Mouse (Mus musculus) heart, postnatal 0 days (tissue): ENCODE data around the gene Ttn. TPM values are rescaled to one million over a fixed set of nuclear protein-coding genes. Genes with fewer than 3 reads are reported as not detected.

ENCODE experiments used
- ATAC-seq: fragments of 200-750 bp; cut with Nextera tagmentation; 2 replicates; pipeline ENCODE4 v1.8.0; 2017; ENCODE audit warnings: low read depth, moderate number of reproducible peaks, moderate library complexity; ENCODE audit not compliant: insufficient read depth
- DNase-seq: peaks from one replicate; pipeline ENCODE4 v3.0.0-alpha.2; 2016; ENCODE audit warnings: low spot score
- H3K27ac ChIP-seq: fragments of 300-500 bp; sonication (generic); 2 replicates; pipeline ENCODE4 v1.5.1; 2014; ENCODE audit warnings: low read depth, mild to moderate bottlenecking
- H3K27me3 ChIP-seq: fragments of 300-500 bp; sonication (generic); 2 replicates; pipeline ENCODE4 v1.6.1; 2014; ENCODE audit warnings: low read length, mixed read lengths; ENCODE audit not compliant: control insufficient read depth, insufficient read depth
- H3K36me3 ChIP-seq: fragments of 300-500 bp; sonication (generic); replicated peaks from 2 replicates; pipeline ENCODE4 v1.6.1; 2014; ENCODE audit warnings: low read length, mixed read lengths; ENCODE audit not compliant: control insufficient read depth, insufficient read depth
- H3K4me1 ChIP-seq: fragments of 300-500 bp; sonication (generic); 2 replicates; pipeline ENCODE4 v1.6.1; 2014; ENCODE audit warnings: antibody characterized with exemption; ENCODE audit not compliant: control insufficient read depth, insufficient read depth
- H3K4me2 ChIP-seq: fragments of 300-500 bp; sonication (generic); 2 replicates; pipeline ENCODE4 v1.6.1; 2014; ENCODE audit warnings: low read depth, mild to moderate bottlenecking, low read length, moderate library complexity
- H3K4me3 ChIP-seq: fragments of 300-500 bp; sonication (generic); 2 replicates; pipeline ENCODE4 v1.5.1; 2014; ENCODE audit warnings: low read depth, low read length
- H3K9ac ChIP-seq: fragments of 300-500 bp; sonication (generic); replicated peaks from 2 replicates; pipeline ENCODE4 v1.6.1; 2014; ENCODE audit warnings: low read depth, low read length, mixed read lengths
- H3K9me3 ChIP-seq: fragments of 300-500 bp; sonication (generic); replicated peaks from 2 replicates; pipeline ENCODE4 v1.6.1; 2016; ENCODE audit warnings: low read length; ENCODE audit not compliant: control insufficient read depth
- CTCF ChIP-seq: IDR thresholded peaks from 2 replicates; pipeline ENCODE4 v1.5.1; 2016; ENCODE audit warnings: antibody characterized with exemption, control low read depth, low read depth
- EP300 ChIP-seq: IDR thresholded peaks from 2 replicates; pipeline ENCODE4 v1.6.1; 2016; ENCODE audit warnings: antibody characterized with exemption, low read depth
- WGBS: fragments of 180-500 bp; shearing (Covaris S2); extraction: QIAGEN DNeasy Blood & Tissue Kit; methylation state at CpG from one replicate; pipeline ENCODE4 v1.1.7; 2014; 5-methylcytosine and 5-hydroxymethylcytosine counted together
- polyA plus RNA-seq: library from polyadenylated mRNA; unstranded; fragments of >200 nt; fragmentation: Nextera tagmentation; extraction: Ambion mirVana; gene quantifications from 2 replicates; pipeline ENCODE4 v1.2.1, GENCODE M21; 2015
- total RNA-seq: library from RNA; depleted of rRNA; stranded (reverse); fragments of >200 nt; gene quantifications from 2 replicates; pipeline ENCODE4 v1.2.3, GENCODE M21; 2014; ENCODE audit warnings: low replicate concordance

Ttn gene
- total and polyA plus RNA-seq, 2 experiments from 2014 or later = 700 to 959 TPM

DNA sequence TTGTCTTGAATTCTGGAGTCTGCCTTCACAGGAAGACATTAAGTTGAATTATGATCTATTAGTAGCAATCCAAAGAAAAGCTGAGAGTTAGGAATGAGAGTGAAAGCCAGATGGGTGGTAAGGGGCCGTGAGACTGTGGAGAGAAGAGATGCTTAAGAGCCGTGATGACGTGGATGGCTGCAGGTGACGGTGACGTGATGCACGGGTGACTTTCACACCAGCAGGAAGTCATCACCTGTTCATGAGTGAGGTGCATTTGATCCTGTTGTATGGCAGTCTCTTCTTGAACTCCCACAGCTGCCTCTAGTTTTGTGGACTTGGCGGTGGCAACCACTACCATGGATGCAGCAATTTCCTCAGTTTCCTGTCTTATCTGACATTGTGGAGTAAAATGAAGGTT, 16.8 kb downstream of the Ttn start:
- Histone ChIP-seq H3K4me2 (no peak overlapping the region), H3K4me1 (peaks cover 3% of the 10 kb centered on the region; the same call in 1 of the 2 replicates), H3K9ac (no peak overlapping the region), H3K27ac (no peak overlapping the region), H3K4me3 (no peak overlapping the region), H3K9me3 (no peaks in the 10 kb centered on the region), H3K36me3 (peaks cover 69% of the 10 kb centered on the region), H3K27me3 (no peaks in the 10 kb centered on the region)
- no peak for DNase-seq
- TF ChIP-seq EP300 = no peak
- TF ChIP-seq CTCF = no peak
- WGBS = 56% methylated on average over 7 of the region's 7 CpGs
- ATAC-seq = no peak

GRCm38 (mm10) chr2:76962045-76962432, 20.3 kb downstream of the Ttn start:
- H3K9me3 ChIP-seq = no peaks in the 10 kb centered on the region
- H3K4me3 ChIP-seq = no peak overlapping the region
- H3K27me3 ChIP-seq = no peaks in the 10 kb centered on the region
- TF ChIP-seq CTCF (no peak), EP300 (no peak)
- H3K4me2 ChIP-seq = no peak overlapping the region
- H3K4me1 ChIP-seq = no peaks in the 10 kb centered on the region
- WGBS = 74% methylated on average over 6 of the region's 6 CpGs
- ATAC-seq (no peak), DNase-seq (no peak)
- no peak overlapping the region for H3K27ac ChIP-seq
- no peak overlapping the region for H3K9ac ChIP-seq
- H3K36me3 ChIP-seq = peaks cover 41% of the 10 kb centered on the region

- Histone ChIP-seq H3K36me3 (peaks cover 36% of the 10 kb centered on the region), H3K27ac (no peak overlapping the region), H3K27me3 (no peaks in the 10 kb centered on the region), H3K4me3 (no peak overlapping the region), H3K9me3 (no peaks in the 10 kb centered on the region), H3K4me2 (no peak overlapping the region), H3K4me1 (no peaks in the 10 kb centered on the region), H3K9ac (no peak overlapping the region)
- 86% methylated on average over 10 of the region's 10 CpGs for WGBS
- DNase-seq (no peak), ATAC-seq (no peak)
- TF ChIP-seq CTCF (no peak), EP300 (no peak)
These were observed 20.8 kb downstream of the Ttn start for GRCm38 (mm10) chr2:76961420-76962044.

GRCm38 (mm10) chr2:76949774-76950173, 32.6 kb downstream of the Ttn start:
- WGBS = 76% methylated on average over 7 of the region's 7 CpGs
- H3K4me3 ChIP-seq = no peak overlapping the region
- no peak overlapping the region for H3K27ac ChIP-seq
- H3K27me3 ChIP-seq = no peaks in the 10 kb centered on the region
- H3K4me1 ChIP-seq = no peaks in the 10 kb centered on the region
- ATAC-seq = no peak
- peaks cover 90% of the 10 kb centered on the region for H3K36me3 ChIP-seq
- H3K9ac ChIP-seq = no peak overlapping the region
- no peak for TF ChIP-seq EP300
- TF ChIP-seq CTCF = no peak
- H3K9me3 ChIP-seq = no peaks in the 10 kb centered on the region
- no peak overlapping the region for H3K4me2 ChIP-seq
- DNase-seq = no peak

- H3K9ac ChIP-seq = no peak overlapping the region
- H3K4me2 ChIP-seq = no peak overlapping the region
- no peaks in the 10 kb centered on the region for H3K27me3 ChIP-seq
- DNase-seq = no peak
- ATAC-seq = no peak
- no peak for TF ChIP-seq CTCF
- no peak for TF ChIP-seq EP300
- no peaks in the 10 kb centered on the region for H3K9me3 ChIP-seq
- no peak overlapping the region for H3K27ac ChIP-seq
- no peaks in the 10 kb centered on the region for H3K4me1 ChIP-seq
- H3K36me3 ChIP-seq = peaks cover 88% of the 10 kb centered on the region
- 63% methylated on average over 10 of the region's 10 CpGs for WGBS
- no peak overlapping the region for H3K4me3 ChIP-seq
These were observed 43.8 kb downstream of the Ttn start for GRCm38 (mm10) chr2:76938515-76938914.

DNA sequence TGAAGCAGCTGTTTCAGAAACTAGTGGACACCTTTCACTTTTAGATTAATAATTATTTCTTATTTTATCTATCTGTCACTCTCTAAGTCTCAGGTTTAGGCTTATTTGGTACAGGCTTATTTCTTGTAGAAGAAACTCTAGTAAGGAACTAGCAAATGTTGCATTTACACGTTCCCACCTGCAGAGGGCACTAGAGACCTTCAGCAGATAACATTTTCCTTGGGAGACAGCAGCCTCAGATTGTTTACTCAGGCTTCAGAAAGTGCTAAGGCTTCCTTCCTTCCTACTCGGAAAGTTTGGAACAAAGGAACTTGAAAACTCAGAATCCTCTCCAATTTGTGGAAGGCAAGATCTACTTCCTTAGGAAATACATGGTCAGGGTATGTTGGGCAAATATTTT, 52.6 kb downstream of the Ttn start:
- DNase-seq (peak; percentile 70), ATAC-seq (no peak)
- Histone ChIP-seq H3K4me1 (peaks cover 10% of the 10 kb centered on the region; the same call in 1 of the 2 replicates), H3K27me3 (no peaks in the 10 kb centered on the region), H3K36me3 (peaks cover 84% of the 10 kb centered on the region), H3K4me3 (no peak overlapping the region), H3K9ac (no peak overlapping the region), H3K9me3 (no peaks in the 10 kb centered on the region), H3K4me2 (no peak overlapping the region), H3K27ac (peak overlapping the region; percentile 41; the same call in 1 of the 2 replicates)
- 4% methylated on average over 2 of the region's 2 CpGs for WGBS
- TF ChIP-seq EP300 (no peak), CTCF (peak; percentile 76)
